Mouse (Mus musculus): ENCODE data around the gene Smtnl2. TPM values are rescaled to one million over a fixed set of nuclear protein-coding genes. Genes with fewer than 3 reads are reported as not detected.

The Smtnl2 gene
- polyA plus RNA-seq, 1 experiment from 2014 or later: 5.5 TPM

- H3K9ac ChIP-seq: no peak overlapping the region
- H3K27me3 ChIP-seq: no peaks in the 10 kb centered on the region
- no peak for ATAC-seq (ENCODE audit: low read depth)
- H3K9me3 ChIP-seq (replicated peaks): no peaks in the 10 kb centered on the region
- 59% methylated on average over 7 of the region's 7 CpGs for WGBS (ENCODE audit: insufficient replicate concordance)
- H3K36me3 ChIP-seq: no peaks in the 10 kb centered on the region
- no peak overlapping the region for H3K27ac ChIP-seq
- DNase-seq: no peak
- peaks cover 10% of the 10 kb centered on the region; the same call in 1 of the 2 replicates for H3K4me1 ChIP-seq (replicated peaks)
- no peak overlapping the region for H3K4me2 ChIP-seq
- H3K4me3 ChIP-seq (replicated peaks): no peak overlapping the region
Observed at GRCm38 (mm10) chr11:72396621-72397020, 14.9 kb downstream of the Smtnl2 start.

- Histone ChIP-seq H3K4me2 (no peak overlapping the region), H3K4me3 (replicated peaks) (no peak overlapping the region), H3K9me3 (replicated peaks) (no peaks in the 10 kb centered on the region), H3K9ac (no peak overlapping the region), H3K27ac (no peak overlapping the region), H3K4me1 (replicated peaks) (peaks cover 10% of the 10 kb centered on the region; the same call in 1 of the 2 replicates), H3K27me3 (no peaks in the 10 kb centered on the region), H3K36me3 (no peaks in the 10 kb centered on the region)
- WGBS (ENCODE audit: insufficient replicate concordance): 77% methylated on average over 6 of the region's 6 CpGs
- DNase-seq (no peak), ATAC-seq (ENCODE audit: low read depth) (no peak)
Observed at GRCm38 (mm10) chr11:72395652-72396051, 15.9 kb downstream of the Smtnl2 start.

- 16% methylated on average over 2 of the region's 2 CpGs for WGBS (ENCODE audit: insufficient replicate concordance)
- ATAC-seq (ENCODE audit: low read depth) (no peak), DNase-seq (no peak)
- Histone ChIP-seq H3K27ac (no peak overlapping the region), H3K4me2 (no peak overlapping the region), H3K9ac (no peak overlapping the region), H3K36me3 (no peaks in the 10 kb centered on the region), H3K4me1 (replicated peaks) (peaks cover 10% of the 10 kb centered on the region; the same call in 1 of the 2 replicates), H3K4me3 (replicated peaks) (no peak overlapping the region), H3K27me3 (no peaks in the 10 kb centered on the region), H3K9me3 (replicated peaks) (no peaks in the 10 kb centered on the region)
Observed at GRCm38 (mm10) chr11:72394694-72395093, 16.8 kb downstream of the Smtnl2 start.

GRCm38 (mm10) chr11:72393669-72394068 is 17.8 kb downstream of the Smtnl2 start:
- WGBS (ENCODE audit: insufficient replicate concordance): 65% methylated on average over 5 of the region's 5 CpGs
- no peak overlapping the region for H3K9ac ChIP-seq
- no peak for DNase-seq
- no peaks in the 10 kb centered on the region for H3K27me3 ChIP-seq
- H3K4me1 ChIP-seq (replicated peaks): peaks cover 10% of the 10 kb centered on the region; the same call in 1 of the 2 replicates
- ATAC-seq (ENCODE audit: low read depth): no peak
- H3K4me3 ChIP-seq (replicated peaks): no peak overlapping the region
- H3K4me2 ChIP-seq: no peak overlapping the region
- H3K36me3 ChIP-seq: no peaks in the 10 kb centered on the region
- no peak overlapping the region for H3K27ac ChIP-seq
- no peaks in the 10 kb centered on the region for H3K9me3 ChIP-seq (replicated peaks)

- Histone ChIP-seq H3K27ac (no peak overlapping the region), H3K9ac (no peak overlapping the region), H3K36me3 (no peaks in the 10 kb centered on the region), H3K4me1 (replicated peaks) (peaks cover 10% of the 10 kb centered on the region; the same call in 1 of the 2 replicates), H3K27me3 (no peaks in the 10 kb centered on the region), H3K4me3 (replicated peaks) (no peak overlapping the region), H3K9me3 (replicated peaks) (no peaks in the 10 kb centered on the region), H3K4me2 (no peak overlapping the region)
- no peak for DNase-seq
- WGBS (ENCODE audit: insufficient replicate concordance): 58% methylated on average over 3 of the region's 3 CpGs
- no peak for ATAC-seq (ENCODE audit: low read depth)
Observed at GRCm38 (mm10) chr11:72393243-72393642, 18.3 kb downstream of the Smtnl2 start.

- 79% methylated on average over 13 of the region's 13 CpGs for whole genome bisulfite sequencing (ENCODE audit: insufficient replicate concordance)
- Histone ChIP-seq H3K27me3 (no peaks in the 10 kb centered on the region), H3K27ac (no peak overlapping the region), H3K4me2 (no peak overlapping the region), H3K4me1 (replicated peaks) (no peaks in the 10 kb centered on the region), H3K9ac (no peak overlapping the region), H3K4me3 (replicated peaks) (no peak overlapping the region), H3K36me3 (no peaks in the 10 kb centered on the region), H3K9me3 (replicated peaks) (no peaks in the 10 kb centered on the region)
- no peak for ATAC-seq (ENCODE audit: low read depth)
- DNase-seq: no peak
Observed at GRCm38 (mm10) chr11:72391181-72391580, 20.3 kb downstream of the Smtnl2 start.

- Histone ChIP-seq H3K9me3 (replicated peaks) (no peaks in the 10 kb centered on the region), H3K4me1 (replicated peaks) (no peaks in the 10 kb centered on the region), H3K27ac (no peak overlapping the region), H3K4me2 (no peak overlapping the region), H3K36me3 (no peaks in the 10 kb centered on the region), H3K27me3 (no peaks in the 10 kb centered on the region), H3K4me3 (replicated peaks) (no peak overlapping the region), H3K9ac (no peak overlapping the region)
- no peak for DNase-seq
- ATAC-seq (ENCODE audit: low read depth): no peak
- WGBS (ENCODE audit: insufficient replicate concordance): 69% methylated on average over 7 of the region's 7 CpGs
Observed at GRCm38 (mm10) chr11:72389407-72390142, 21.9 kb downstream of the Smtnl2 start.

GRCm38 (mm10) chr11:72388113-72388529 is 23.4 kb downstream of the Smtnl2 start:
- ATAC-seq (ENCODE audit: low read depth) (no peak), DNase-seq (no peak)
- Histone ChIP-seq H3K36me3 (no peaks in the 10 kb centered on the region), H3K27ac (no peak overlapping the region), H3K9me3 (replicated peaks) (no peaks in the 10 kb centered on the region), H3K27me3 (no peaks in the 10 kb centered on the region), H3K4me2 (no peak overlapping the region), H3K4me1 (replicated peaks) (no peaks in the 10 kb centered on the region), H3K4me3 (replicated peaks) (no peak overlapping the region), H3K9ac (no peak overlapping the region)
- WGBS (ENCODE audit: insufficient replicate concordance): 83% methylated on average over 6 of the region's 6 CpGs

- H3K4me1 ChIP-seq (replicated peaks): no peaks in the 10 kb centered on the region
- H3K4me3 ChIP-seq (replicated peaks): no peak overlapping the region
- H3K9me3 ChIP-seq (replicated peaks): no peaks in the 10 kb centered on the region
- no peaks in the 10 kb centered on the region for H3K27me3 ChIP-seq
- no peak overlapping the region for H3K27ac ChIP-seq
- no peak for DNase-seq
- 69% methylated on average over 4 of the region's 4 CpGs for WGBS (ENCODE audit: insufficient replicate concordance)
- no peak overlapping the region for H3K4me2 ChIP-seq
- H3K9ac ChIP-seq: no peak overlapping the region
- no peaks in the 10 kb centered on the region for H3K36me3 ChIP-seq
- ATAC-seq (ENCODE audit: low read depth): no peak
Observed at GRCm38 (mm10) chr11:72379351-72379750, 32.2 kb downstream of the Smtnl2 start.

GRCm38 (mm10) chr11:72378222-72378621 is 33.3 kb downstream of the Smtnl2 start:
- Histone ChIP-seq H3K27me3 (no peaks in the 10 kb centered on the region), H3K4me2 (no peak overlapping the region), H3K9ac (no peak overlapping the region), H3K9me3 (replicated peaks) (no peaks in the 10 kb centered on the region), H3K4me3 (replicated peaks) (no peak overlapping the region), H3K27ac (no peak overlapping the region), H3K4me1 (replicated peaks) (no peaks in the 10 kb centered on the region), H3K36me3 (no peaks in the 10 kb centered on the region)
- DNase-seq (no peak), ATAC-seq (ENCODE audit: low read depth) (no peak)
- WGBS (ENCODE audit: insufficient replicate concordance): 65% methylated on average over 7 of the region's 7 CpGs

GRCm38 (mm10) chr11:72376562-72376961 is 35.0 kb downstream of the Smtnl2 start:
- ATAC-seq (ENCODE audit: low read depth) (no peak), DNase-seq (no peak)
- 48% methylated on average over 2 of the region's 2 CpGs for WGBS (ENCODE audit: insufficient replicate concordance)
- Histone ChIP-seq H3K27me3 (no peaks in the 10 kb centered on the region), H3K27ac (no peak overlapping the region), H3K4me1 (replicated peaks) (no peaks in the 10 kb centered on the region), H3K36me3 (no peaks in the 10 kb centered on the region), H3K9me3 (replicated peaks) (no peaks in the 10 kb centered on the region), H3K9ac (no peak overlapping the region), H3K4me3 (replicated peaks) (no peak overlapping the region), H3K4me2 (no peak overlapping the region)

Measured in liver, embryonic 13.5 days (tissue).